Mouse (Mus musculus): ENCODE measurements around the gene Phactr3. TPM values are rescaled to one million over a fixed set of nuclear protein-coding genes. Genes with fewer than 3 reads are reported as not detected.
"Not testable (repeated sequence)": the region's sequence is repeated elsewhere in the genome, so short reads cannot be mapped to it uniquely, and the experiment has no call there.

Gene Phactr3
- polyA plus RNA-seq, 1 experiment from 2014 or later = 2.2 TPM

GRCm38 (mm10) chr2:178329551-178329950 lies 210.8 kb downstream of the Phactr3 start:
- Histone ChIP-seq H3K9ac (ENCODE audit: low read depth, low read length) (no peak overlapping the region), H3K36me3 (ENCODE audit: control insufficient read depth, insufficient read depth) (no peaks in the 10 kb centered on the region), H3K9me3 (ENCODE audit: control insufficient read depth) (no peaks in the 10 kb centered on the region), H3K27me3 (replicated peaks; ENCODE audit: control insufficient read depth, insufficient read depth, low read length) (no peaks in the 10 kb centered on the region), H3K27ac (ENCODE audit: low read depth, low read length) (no peak overlapping the region), H3K4me2 (replicated peaks; ENCODE audit: low read depth) (no peak overlapping the region), H3K4me1 (replicated peaks; ENCODE audit: control insufficient read depth, insufficient read depth, low read length) (no peaks in the 10 kb centered on the region), H3K4me3 (ENCODE audit: low read depth, low read length) (no peak overlapping the region)
- no peak for ATAC-seq
- no peak for TF ChIP-seq CTCF (IDR thresholded peaks at IDR 0.05; ENCODE audit: low read depth)
- WGBS = 73% methylated on average over 5 of the region's 5 CpGs

GRCm38 (mm10) chr2:178329986-178330385 lies 211.2 kb downstream of the Phactr3 start:
- H3K9ac ChIP-seq (ENCODE audit: low read depth, low read length) = no peak overlapping the region
- 69% methylated on average over 1 of the region's 1 CpGs for WGBS
- no peak overlapping the region for H3K27ac ChIP-seq (ENCODE audit: low read depth, low read length)
- H3K4me3 ChIP-seq (ENCODE audit: low read depth, low read length) = no peak overlapping the region
- no peak for TF ChIP-seq CTCF (IDR thresholded peaks at IDR 0.05; ENCODE audit: low read depth)
- H3K27me3 ChIP-seq (replicated peaks; ENCODE audit: control insufficient read depth, insufficient read depth, low read length) = no peaks in the 10 kb centered on the region
- H3K4me2 ChIP-seq (replicated peaks; ENCODE audit: low read depth) = no peak overlapping the region
- no peaks in the 10 kb centered on the region for H3K36me3 ChIP-seq (ENCODE audit: control insufficient read depth, insufficient read depth)
- no peaks in the 10 kb centered on the region for H3K9me3 ChIP-seq (ENCODE audit: control insufficient read depth)
- no peaks in the 10 kb centered on the region for H3K4me1 ChIP-seq (replicated peaks; ENCODE audit: control insufficient read depth, insufficient read depth, low read length)
- ATAC-seq = no peak

GRCm38 (mm10) chr2:178337878-178338277 lies 219.1 kb downstream of the Phactr3 start:
- WGBS = 57% methylated on average over 1 of the region's 1 CpGs
- Histone ChIP-seq H3K9ac (ENCODE audit: low read depth, low read length) (no peak overlapping the region), H3K4me1 (replicated peaks; ENCODE audit: control insufficient read depth, insufficient read depth, low read length) (no peaks in the 10 kb centered on the region), H3K27me3 (replicated peaks; ENCODE audit: control insufficient read depth, insufficient read depth, low read length) (no peaks in the 10 kb centered on the region), H3K27ac (ENCODE audit: low read depth, low read length) (no peak overlapping the region), H3K4me2 (replicated peaks; ENCODE audit: low read depth) (no peak overlapping the region), H3K36me3 (ENCODE audit: control insufficient read depth, insufficient read depth) (no peaks in the 10 kb centered on the region), H3K4me3 (ENCODE audit: low read depth, low read length) (no peak overlapping the region), H3K9me3 (ENCODE audit: control insufficient read depth) (no peaks in the 10 kb centered on the region)
- peak; percentile 68 for TF ChIP-seq CTCF (IDR thresholded peaks at IDR 0.05; ENCODE audit: low read depth)
- ATAC-seq = no peak

GRCm38 (mm10) chr2:178339044-178339443 lies 220.3 kb downstream of the Phactr3 start:
- 5% methylated on average over 2 of the region's 2 CpGs for WGBS
- Histone ChIP-seq H3K36me3 (ENCODE audit: control insufficient read depth, insufficient read depth) (no peaks in the 10 kb centered on the region), H3K9ac (ENCODE audit: low read depth, low read length) (no peak overlapping the region), H3K27ac (ENCODE audit: low read depth, low read length) (no peak overlapping the region), H3K4me3 (ENCODE audit: low read depth, low read length) (no peak overlapping the region), H3K9me3 (ENCODE audit: control insufficient read depth) (no peaks in the 10 kb centered on the region), H3K27me3 (replicated peaks; ENCODE audit: control insufficient read depth, insufficient read depth, low read length) (no peaks in the 10 kb centered on the region), H3K4me1 (replicated peaks; ENCODE audit: control insufficient read depth, insufficient read depth, low read length) (no peaks in the 10 kb centered on the region), H3K4me2 (replicated peaks; ENCODE audit: low read depth) (no peak overlapping the region)
- no peak for ATAC-seq
- peak; percentile 71 for TF ChIP-seq CTCF (IDR thresholded peaks at IDR 0.05; ENCODE audit: low read depth)

- ATAC-seq = peak; percentile 71
- H3K4me2 ChIP-seq (replicated peaks; ENCODE audit: low read depth) = peak overlapping the region; percentile 33; the same call in 1 of the 2 replicates
- not testable (repeated sequence) for H3K27ac ChIP-seq (ENCODE audit: low read depth, low read length); H3K9me3 ChIP-seq (ENCODE audit: control insufficient read depth); H3K27me3 ChIP-seq (replicated peaks; ENCODE audit: control insufficient read depth, insufficient read depth, low read length); H3K36me3 ChIP-seq (ENCODE audit: control insufficient read depth, insufficient read depth); H3K9ac ChIP-seq (ENCODE audit: low read depth, low read length); H3K4me1 ChIP-seq (replicated peaks; ENCODE audit: control insufficient read depth, insufficient read depth, low read length); H3K4me3 ChIP-seq (ENCODE audit: low read depth, low read length)
Measured at GRCm38 (mm10) chr2:178342105-178342504, 223.3 kb downstream of the Phactr3 start.

- Histone ChIP-seq H3K9ac (ENCODE audit: low read depth, low read length) (no peak overlapping the region), H3K27me3 (replicated peaks; ENCODE audit: control insufficient read depth, insufficient read depth, low read length) (no peaks in the 10 kb centered on the region), H3K9me3 (ENCODE audit: control insufficient read depth) (no peaks in the 10 kb centered on the region), H3K36me3 (ENCODE audit: control insufficient read depth, insufficient read depth) (no peaks in the 10 kb centered on the region), H3K27ac (ENCODE audit: low read depth, low read length) (0 out of 2 replicates have a peak overlapping the region, but pooled peaks have one; percentile 36), H3K4me1 (replicated peaks; ENCODE audit: control insufficient read depth, insufficient read depth, low read length) (no peaks in the 10 kb centered on the region), H3K4me2 (replicated peaks; ENCODE audit: low read depth) (peak overlapping the region; percentile 33; the same call in 1 of the 2 replicates), H3K4me3 (ENCODE audit: low read depth, low read length) (no peak overlapping the region)
- TF ChIP-seq CTCF (IDR thresholded peaks at IDR 0.05; ENCODE audit: low read depth) = no peak
- 18% methylated on average over 4 of the region's 4 CpGs for WGBS
- peak; percentile 93 for ATAC-seq
Measured at GRCm38 (mm10) chr2:178342597-178342996, 223.8 kb downstream of the Phactr3 start.

Other genes starting within 250 kb of the Phactr3 start
- 2.1 and 3.2 TPM in 2 replicates for gene Gm14327, start 221.9 kb upstream of the Phactr3 start, polyA plus RNA-seq (2015; fragmentation: Nextera tagmentation; extraction: Ambion mirVana)
- gene Zfp972, start 193.4 kb upstream of the Phactr3 start, polyA plus RNA-seq (2015; fragmentation: Nextera tagmentation; extraction: Ambion mirVana) = 0.59 and 1.1 TPM in 2 replicates
- gene Gm14326, start 161.7 kb upstream of the Phactr3 start, polyA plus RNA-seq (2015; fragmentation: Nextera tagmentation; extraction: Ambion mirVana) = 12.7 and 15.0 TPM in 2 replicates
- gene Zfp971, start 95.7 kb upstream of the Phactr3 start, polyA plus RNA-seq (2015; fragmentation: Nextera tagmentation; extraction: Ambion mirVana) = 7.6 and 8.1 TPM in 2 replicates
- 4.9 and 5.9 TPM in 2 replicates for gene Zfp931, start 40.5 kb upstream of the Phactr3 start, polyA plus RNA-seq (2015; fragmentation: Nextera tagmentation; extraction: Ambion mirVana)

All from intestine, postnatal 0 days (tissue).